Mouse (Mus musculus): ENCODE results near the gene Pofut2. TPM values are rescaled to one million over a fixed set of nuclear protein-coding genes. Genes with fewer than 3 reads are reported as not detected.
"Not testable (repeated sequence)": the region's sequence is repeated elsewhere in the genome, so short reads cannot be mapped to it uniquely, and the experiment has no call there.

Pofut2 gene
- polyA plus RNA-seq, 1 experiment from 2014 or later: 139 TPM

DNA sequence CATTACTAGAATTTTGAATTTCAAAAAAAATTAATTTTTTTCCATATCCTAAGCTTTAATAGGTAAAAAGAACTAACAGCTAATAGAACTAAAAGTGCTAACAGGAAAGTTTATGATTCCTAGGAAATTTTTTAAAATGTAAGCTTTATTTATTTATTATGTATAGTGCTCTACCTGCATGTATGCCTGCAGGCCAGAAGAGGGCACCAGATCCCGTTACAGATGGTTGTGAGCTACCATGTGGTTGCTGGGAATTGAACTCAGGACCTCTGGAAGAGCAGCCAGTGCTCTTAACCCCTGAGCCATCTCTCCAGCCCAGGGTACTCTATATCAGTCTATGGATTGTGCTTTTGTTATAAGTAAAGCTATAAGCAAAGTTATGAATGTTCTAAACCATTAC lies 23.1 kb downstream of the Pofut2 start:
- not testable (repeated sequence) for H3K27me3 ChIP-seq; H3K4me3 ChIP-seq; H3K9me3 ChIP-seq; H3K4me2 ChIP-seq; H3K27ac ChIP-seq; H3K36me3 ChIP-seq; H3K9ac ChIP-seq; ATAC-seq (ENCODE audit: borderline replicate concordance, extremely low read depth, low FRiP score, low TSS enrichment)
- WGBS: 82% methylated on average over 1 of the region's 1 CpGs
- peaks cover 32% of the 10 kb centered on the region for H3K4me1 ChIP-seq

DNA sequence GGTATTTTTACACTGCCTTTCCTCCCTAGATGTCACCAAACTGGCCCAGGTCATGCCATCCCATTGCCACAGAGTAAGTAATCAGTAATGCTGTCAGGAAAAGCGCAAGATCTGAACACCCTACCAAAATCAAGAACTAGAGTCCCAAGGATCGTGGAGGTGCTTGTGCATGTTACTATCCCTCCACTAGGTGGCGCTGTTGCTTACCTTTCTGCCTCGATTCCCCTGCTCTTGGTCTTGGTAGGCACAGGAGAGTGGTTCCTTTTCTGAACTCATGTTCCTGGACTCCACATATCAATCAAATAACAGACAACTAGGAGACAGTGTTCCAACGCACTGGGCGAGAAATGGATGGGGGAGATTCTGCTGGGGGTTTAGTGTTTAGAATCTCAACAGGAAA lies 23.8 kb downstream of the Pofut2 start:
- no peaks in the 10 kb centered on the region for H3K36me3 ChIP-seq
- peaks cover 33% of the 10 kb centered on the region for H3K4me1 ChIP-seq
- no peaks in the 10 kb centered on the region for H3K9me3 ChIP-seq
- H3K27me3 ChIP-seq: no peaks in the 10 kb centered on the region
- no peak overlapping the region for H3K27ac ChIP-seq
- H3K4me2 ChIP-seq: no peak overlapping the region
- ATAC-seq (ENCODE audit: borderline replicate concordance, extremely low read depth, low FRiP score, low TSS enrichment): 0 out of 2 replicates have a peak, but pooled peaks have one; percentile 17
- H3K4me3 ChIP-seq: no peak overlapping the region
- H3K9ac ChIP-seq: no peak overlapping the region
- WGBS: 19% methylated on average over 6 of the region's 6 CpGs

DNA sequence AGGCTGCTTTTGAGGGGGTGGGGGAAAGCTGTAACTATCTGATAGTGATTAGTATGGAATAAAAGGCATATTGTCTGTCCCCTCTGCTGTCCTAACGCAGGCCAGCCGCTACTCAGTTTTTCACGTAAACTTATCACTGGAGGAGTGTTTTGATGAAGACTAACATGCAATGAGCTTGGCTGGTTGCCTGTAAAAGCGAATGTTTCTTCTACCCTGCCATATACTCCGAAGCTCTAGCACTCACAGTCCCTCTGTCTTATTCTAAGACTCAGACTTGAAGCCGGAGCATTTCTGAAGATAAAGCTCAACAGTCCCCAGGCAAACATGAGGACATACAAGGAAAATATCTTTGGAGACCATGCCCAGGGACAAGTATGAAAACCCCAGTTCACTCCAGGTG lies 25.8 kb downstream of the Pofut2 start:
- Histone ChIP-seq H3K36me3 (no peaks in the 10 kb centered on the region), H3K9me3 (no peaks in the 10 kb centered on the region), H3K27me3 (no peaks in the 10 kb centered on the region), H3K27ac (peak overlapping the region; percentile 35), H3K4me3 (no peak overlapping the region), H3K4me1 (peaks cover 33% of the 10 kb centered on the region), H3K9ac (no peak overlapping the region), H3K4me2 (no peak overlapping the region)
- 25% methylated on average over 6 of the region's 6 CpGs for WGBS
- ATAC-seq (ENCODE audit: borderline replicate concordance, extremely low read depth, low FRiP score, low TSS enrichment): peak; percentile 25; the same call in 1 of the 2 replicates

DNA sequence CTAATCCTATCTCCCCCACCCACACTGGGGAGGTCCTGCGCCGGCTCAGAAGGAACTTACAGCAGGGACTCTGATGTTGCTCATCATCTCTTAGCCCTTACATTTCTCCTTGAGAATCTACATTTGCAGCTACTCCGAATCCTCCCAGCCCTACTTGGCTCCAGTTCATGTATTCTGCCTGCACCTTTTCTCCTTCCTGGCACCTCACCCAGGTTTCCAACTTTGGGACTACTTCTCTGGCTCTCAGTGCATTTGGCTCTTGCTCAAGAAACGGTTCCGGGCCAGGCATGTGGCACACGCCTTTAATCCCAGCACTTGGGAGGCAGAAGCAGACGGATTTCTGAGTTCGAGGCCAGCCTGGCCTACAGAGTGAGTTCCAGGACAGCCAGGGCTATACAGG lies 28.6 kb downstream of the Pofut2 start:
- 70% methylated on average over 8 of the region's 8 CpGs for whole genome bisulfite sequencing
- H3K4me2 ChIP-seq: no peak overlapping the region
- peaks cover 3% of the 10 kb centered on the region; the same call in 1 of the 2 replicates for H3K36me3 ChIP-seq
- no peak for ATAC-seq (ENCODE audit: borderline replicate concordance, extremely low read depth, low FRiP score, low TSS enrichment)
- no peak overlapping the region for H3K27ac ChIP-seq
- H3K4me1 ChIP-seq: peaks cover 33% of the 10 kb centered on the region
- H3K27me3 ChIP-seq: no peaks in the 10 kb centered on the region
- no peak overlapping the region for H3K9ac ChIP-seq
- no peak overlapping the region for H3K4me3 ChIP-seq
- no peaks in the 10 kb centered on the region for H3K9me3 ChIP-seq

DNA sequence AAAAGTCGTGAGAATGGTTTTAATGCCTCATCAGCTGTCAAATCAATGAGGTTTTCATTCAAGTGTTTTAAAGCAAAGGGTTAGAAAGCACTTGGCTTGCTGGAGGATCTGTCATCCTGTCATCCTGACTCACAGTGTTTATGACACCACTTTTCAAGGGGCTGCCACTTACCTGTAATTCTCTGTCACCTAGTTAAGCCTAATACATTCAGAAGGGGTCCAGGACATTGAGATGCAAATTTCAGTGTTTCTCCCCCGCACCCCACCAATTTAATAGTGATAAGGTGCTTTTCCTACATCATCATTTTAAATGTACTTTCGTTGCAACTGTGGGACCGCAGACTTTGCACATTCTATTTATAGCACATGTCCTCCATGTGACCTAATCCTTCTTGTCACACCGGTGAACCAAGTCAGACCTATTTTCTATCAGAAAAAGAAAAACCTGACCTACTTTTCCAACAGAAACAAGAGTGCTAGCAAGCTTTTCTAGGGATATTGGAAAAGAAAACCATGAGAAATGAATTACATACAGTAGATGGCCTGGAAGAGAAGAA lies 29.7 kb downstream of the Pofut2 start:
- no peak overlapping the region for H3K27ac ChIP-seq
- H3K4me1 ChIP-seq: peaks cover 25% of the 10 kb centered on the region
- H3K9me3 ChIP-seq: no peaks in the 10 kb centered on the region
- no peak for ATAC-seq (ENCODE audit: borderline replicate concordance, extremely low read depth, low FRiP score, low TSS enrichment)
- peaks cover 3% of the 10 kb centered on the region; the same call in 1 of the 2 replicates for H3K36me3 ChIP-seq
- H3K9ac ChIP-seq: no peak overlapping the region
- WGBS: 30% methylated on average over 5 of the region's 5 CpGs
- no peak overlapping the region for H3K4me2 ChIP-seq
- no peak overlapping the region for H3K4me3 ChIP-seq
- no peaks in the 10 kb centered on the region for H3K27me3 ChIP-seq

DNA sequence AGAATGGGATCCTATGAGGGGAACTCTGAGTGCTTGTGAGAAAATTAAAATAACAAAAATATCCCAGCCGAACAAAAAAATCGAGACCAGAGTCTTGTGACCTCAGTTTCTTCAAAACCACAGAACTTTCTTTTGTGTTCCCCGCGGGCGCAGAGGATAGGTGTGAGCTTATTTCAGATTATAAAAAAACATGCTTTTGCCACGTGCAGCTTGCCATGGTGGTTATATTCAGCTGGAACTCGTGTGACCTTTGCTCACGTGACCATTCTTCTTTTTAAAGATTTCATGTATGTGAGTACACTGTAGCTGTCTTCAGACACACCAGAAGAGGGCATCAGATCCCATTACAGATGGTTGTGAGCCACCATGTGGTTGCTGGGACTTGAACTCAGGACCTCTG lies 30.5 kb downstream of the Pofut2 start:
- ATAC-seq (ENCODE audit: borderline replicate concordance, extremely low read depth, low FRiP score, low TSS enrichment): no peak
- H3K36me3 ChIP-seq: peaks cover 6% of the 10 kb centered on the region
- no peaks in the 10 kb centered on the region for H3K9me3 ChIP-seq
- no peak overlapping the region for H3K9ac ChIP-seq
- H3K27me3 ChIP-seq: no peaks in the 10 kb centered on the region
- no peak overlapping the region for H3K4me2 ChIP-seq
- H3K4me3 ChIP-seq: no peak overlapping the region
- H3K27ac ChIP-seq: no peak overlapping the region
- 80% methylated on average over 8 of the region's 8 CpGs for WGBS
- H3K4me1 ChIP-seq: peaks cover 17% of the 10 kb centered on the region

DNA sequence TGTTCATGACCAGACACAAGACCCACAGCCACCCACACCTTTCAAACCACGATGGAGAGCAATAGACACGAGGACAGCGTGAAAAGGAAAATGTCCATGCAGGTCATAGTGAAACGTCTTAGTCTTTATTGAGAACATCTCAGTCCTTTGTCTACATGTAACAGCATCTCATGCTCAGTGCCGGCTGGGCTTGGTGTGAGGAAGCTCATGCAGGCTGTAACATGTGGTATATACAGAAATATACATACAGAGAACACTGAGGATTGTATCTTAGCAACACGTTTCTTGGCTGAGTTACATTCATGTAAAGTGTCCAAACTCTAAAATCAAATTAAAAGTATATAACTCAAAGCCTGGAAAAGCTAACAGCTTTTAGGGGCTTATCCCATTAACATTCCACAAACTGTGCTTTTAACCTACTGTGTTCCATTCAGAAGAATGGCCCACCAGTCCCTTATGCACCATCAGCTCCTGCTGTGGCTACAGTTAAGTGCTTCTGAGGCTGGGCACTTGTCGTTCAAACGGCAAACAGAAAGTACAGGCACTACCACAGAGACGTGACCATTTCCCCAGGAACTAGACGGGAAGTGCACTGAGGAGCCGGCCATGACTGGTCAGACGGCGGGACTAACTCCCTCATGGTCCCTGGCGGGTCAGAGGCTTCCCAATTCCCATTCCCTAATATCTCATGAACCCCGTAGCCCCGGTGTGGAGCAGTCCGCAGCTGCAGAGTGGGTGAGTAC lies 31.8 kb downstream of the Pofut2 start:
- 63% methylated on average over 17 of the region's 17 CpGs for WGBS
- H3K4me1 ChIP-seq: 0 out of 2 replicates have a peak, but pooled peaks cover 5% of the 10 kb centered on the region
- H3K27me3 ChIP-seq: no peaks in the 10 kb centered on the region
- no peak overlapping the region for H3K27ac ChIP-seq
- H3K4me2 ChIP-seq: peak overlapping the region; percentile 34; the same call in 1 of the 2 replicates
- H3K9me3 ChIP-seq: no peaks in the 10 kb centered on the region
- peak overlapping the region; percentile 10; the same call in 1 of the 2 replicates for H3K4me3 ChIP-seq
- H3K9ac ChIP-seq: no peak overlapping the region
- no peak for ATAC-seq (ENCODE audit: borderline replicate concordance, extremely low read depth, low FRiP score, low TSS enrichment)
- H3K36me3 ChIP-seq: peaks cover 14% of the 10 kb centered on the region

DNA sequence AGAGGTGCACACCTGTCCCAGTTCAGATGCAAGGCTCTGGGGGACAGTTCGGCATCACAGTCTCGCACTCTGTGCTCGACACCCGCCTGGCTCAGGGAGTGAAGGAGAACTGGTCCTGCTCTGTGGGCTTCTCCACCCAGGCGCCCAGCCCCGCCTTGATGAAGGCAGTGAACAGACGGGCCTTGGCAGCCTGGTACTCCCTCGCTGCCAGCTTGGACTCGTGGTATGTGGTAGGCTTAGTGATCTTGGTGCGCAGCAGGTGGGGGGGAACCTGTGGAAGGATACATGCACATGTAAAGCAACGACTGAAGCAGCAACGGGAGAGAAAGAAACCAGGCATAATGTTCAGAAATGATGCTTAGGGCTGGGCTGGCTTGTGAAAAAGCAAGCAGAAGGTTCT lies 35.7 kb downstream of the Pofut2 start:
- Histone ChIP-seq H3K9ac (no peak overlapping the region), H3K9me3 (no peaks in the 10 kb centered on the region), H3K36me3 (peaks cover 17% of the 10 kb centered on the region), H3K4me3 (no peak overlapping the region), H3K27me3 (no peaks in the 10 kb centered on the region), H3K4me1 (no peaks in the 10 kb centered on the region), H3K27ac (no peak overlapping the region), H3K4me2 (no peak overlapping the region)
- ATAC-seq (ENCODE audit: borderline replicate concordance, extremely low read depth, low FRiP score, low TSS enrichment): no peak
- WGBS: 92% methylated on average over 12 of the region's 12 CpGs

DNA sequence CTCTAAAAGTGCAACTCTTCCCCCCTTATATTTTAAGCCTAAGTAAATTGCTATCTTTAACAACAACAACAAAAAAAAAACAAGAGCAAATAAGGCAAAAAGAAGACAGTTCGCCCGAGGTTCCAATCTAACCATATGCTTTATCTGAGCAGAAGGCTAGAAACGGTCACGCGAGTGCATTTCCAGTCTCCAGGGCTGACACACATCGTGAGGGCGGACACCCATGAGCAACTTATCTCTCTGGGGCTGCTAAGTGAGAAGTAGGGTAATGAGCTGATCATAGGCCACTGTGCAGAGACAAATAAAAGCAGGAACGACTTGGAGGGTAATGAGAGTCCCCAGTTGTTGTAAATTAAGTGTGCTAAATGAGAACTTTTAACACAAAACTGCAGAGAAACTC lies 39.6 kb downstream of the Pofut2 start:
- H3K4me1 ChIP-seq: no peaks in the 10 kb centered on the region
- no peak overlapping the region for H3K4me2 ChIP-seq
- no peak overlapping the region for H3K27ac ChIP-seq
- no peak for ATAC-seq (ENCODE audit: borderline replicate concordance, extremely low read depth, low FRiP score, low TSS enrichment)
- H3K9me3 ChIP-seq: no peaks in the 10 kb centered on the region
- no peak overlapping the region for H3K4me3 ChIP-seq
- H3K27me3 ChIP-seq: no peaks in the 10 kb centered on the region
- 79% methylated on average over 8 of the region's 8 CpGs for WGBS
- H3K9ac ChIP-seq: no peak overlapping the region
- peaks cover 21% of the 10 kb centered on the region for H3K36me3 ChIP-seq

DNA sequence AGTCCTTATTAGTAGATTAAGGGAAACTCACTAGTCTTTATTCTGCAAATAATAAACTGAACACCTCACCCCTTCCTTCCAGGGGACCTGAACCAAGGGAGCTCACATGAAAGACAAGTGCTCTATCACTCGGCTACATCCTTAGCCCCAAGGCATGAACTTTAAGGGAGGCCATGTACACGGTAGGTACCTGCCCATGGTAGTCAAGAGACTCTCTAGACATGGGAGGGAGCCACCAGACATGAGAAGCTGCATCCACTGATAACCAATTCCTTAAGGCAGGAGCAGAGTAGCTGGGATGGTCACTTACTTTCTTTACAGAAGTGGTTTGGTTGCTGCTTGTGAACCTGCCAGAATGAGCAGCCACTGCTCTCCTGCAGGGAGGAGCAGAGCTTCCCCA lies 40.2 kb downstream of the Pofut2 start:
- Histone ChIP-seq H3K9me3 (no peaks in the 10 kb centered on the region), H3K27me3 (no peaks in the 10 kb centered on the region), H3K4me2 (no peak overlapping the region), H3K27ac (no peak overlapping the region), H3K36me3 (peaks cover 21% of the 10 kb centered on the region), H3K9ac (no peak overlapping the region), H3K4me1 (no peaks in the 10 kb centered on the region), H3K4me3 (no peak overlapping the region)
- 75% methylated on average over 2 of the region's 2 CpGs for WGBS
- no peak for ATAC-seq (ENCODE audit: borderline replicate concordance, extremely low read depth, low FRiP score, low TSS enrichment)

DNA sequence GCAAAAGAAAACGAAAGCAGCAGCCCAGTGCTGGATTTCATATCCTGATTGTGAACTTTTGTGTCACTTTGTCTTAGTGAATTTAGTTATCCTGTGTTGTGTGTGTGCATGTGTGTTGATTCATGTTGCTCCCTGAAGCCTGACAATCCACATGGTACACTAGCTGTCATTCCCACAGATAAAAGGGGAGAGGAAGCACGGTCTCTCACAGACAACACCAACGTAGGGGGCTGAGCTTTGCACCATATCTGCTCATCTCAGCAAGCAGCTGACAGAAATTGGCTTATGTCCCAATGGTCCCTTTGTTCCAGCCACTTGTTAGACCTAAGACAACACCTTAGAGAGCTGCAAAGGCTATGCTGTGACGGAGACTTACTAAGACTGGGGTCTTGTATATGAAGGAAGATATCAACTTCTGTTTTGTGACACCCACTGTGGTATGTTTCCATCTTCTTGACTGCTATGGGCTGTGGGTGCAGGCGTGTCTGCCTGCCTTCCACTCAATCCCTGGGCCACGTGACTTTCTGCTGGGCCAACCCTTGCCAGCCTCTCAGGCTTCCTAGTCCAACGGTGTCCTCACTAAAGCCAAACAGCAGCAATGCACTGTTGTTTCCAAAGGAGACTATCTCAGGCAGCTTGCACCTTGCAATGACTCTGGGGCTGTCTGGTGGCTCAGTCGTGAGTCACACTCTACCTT lies 41.4 kb downstream of the Pofut2 start:
- WGBS: 80% methylated on average over 8 of the region's 8 CpGs
- Histone ChIP-seq H3K4me1 (no peaks in the 10 kb centered on the region), H3K27me3 (no peaks in the 10 kb centered on the region), H3K9me3 (no peaks in the 10 kb centered on the region), H3K4me2 (no peak overlapping the region), H3K36me3 (peaks cover 13% of the 10 kb centered on the region; the same call in 1 of the 2 replicates), H3K27ac (no peak overlapping the region), H3K9ac (no peak overlapping the region), H3K4me3 (no peak overlapping the region)
- no peak for ATAC-seq (ENCODE audit: borderline replicate concordance, extremely low read depth, low FRiP score, low TSS enrichment)

DNA sequence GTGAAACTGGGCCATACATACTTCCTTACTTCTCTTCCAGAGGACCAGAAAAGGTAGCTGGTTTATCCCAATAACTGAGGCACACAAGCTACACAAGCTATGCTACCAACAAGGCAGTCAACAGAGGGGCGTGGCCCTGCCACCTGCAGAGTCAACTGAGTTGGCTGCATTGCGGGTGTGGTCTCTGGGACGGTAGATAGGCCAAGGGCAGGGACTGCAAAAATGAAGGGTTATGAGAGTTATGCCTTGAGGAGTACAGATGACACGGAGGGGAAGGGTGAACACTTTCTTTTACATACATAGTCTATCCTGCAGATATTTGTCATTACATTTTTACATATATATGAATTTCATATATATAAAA lies 41.9 kb downstream of the Pofut2 start:
- WGBS: 82% methylated on average over 4 of the region's 4 CpGs

More for the DNA sequence above, 41.9 kb downstream of the Pofut2 start:
- no peak overlapping the region for H3K27ac ChIP-seq
- no peak overlapping the region for H3K9ac ChIP-seq
- ATAC-seq (ENCODE audit: borderline replicate concordance, extremely low read depth, low FRiP score, low TSS enrichment): no peak
- no peaks in the 10 kb centered on the region for H3K27me3 ChIP-seq
- H3K9me3 ChIP-seq: no peaks in the 10 kb centered on the region
- no peak overlapping the region for H3K4me2 ChIP-seq
- peaks cover 10% of the 10 kb centered on the region; the same call in 1 of the 2 replicates for H3K36me3 ChIP-seq
- no peak overlapping the region for H3K4me3 ChIP-seq
- H3K4me1 ChIP-seq: no peaks in the 10 kb centered on the region

Measured in lung, embryonic 15.5 days (tissue).